Mouse (Mus musculus) layer of hippocampus, postnatal 14 days (tissue): ENCODE data around the gene Jmjd1c. TPM values are rescaled to one million over a fixed set of nuclear protein-coding genes. Genes with fewer than 3 reads are reported as not detected.

Experiments
- DNase-seq, 2 experiments: peaks; one replicate each; pipeline ENCODE4 v3.0.0; 2021 to 2022; ENCODE audit warnings: low spot score in 2 of 2, mixed read lengths in 1 of 2
- total RNA-seq, 2 experiments: library from RNA; stranded (reverse); gene quantifications; 2 replicates each; pipeline ENCODE4 v1.2.3; 2021

Gene Jmjd1c
- total RNA-seq, 2 experiments from 2014 or later, result 96.9 to 104 TPM

- DNase-seq, result no peak
Observed at GRCm38 (mm10) chr10:67071389-67071788, 24.5 kb upstream of the Jmjd1c start.

GRCm38 (mm10) chr10:67071884-67072283 is 24.0 kb upstream of the Jmjd1c start:
- no peak for DNase-seq

GRCm38 (mm10) chr10:67072600-67072999 is 23.3 kb upstream of the Jmjd1c start:
- DNase-seq, result no peak

GRCm38 (mm10) chr10:67073577-67073976 is 22.3 kb upstream of the Jmjd1c start:
- DNase-seq, result no peak

GRCm38 (mm10) chr10:67075931-67076878 is 19.7 kb upstream of the Jmjd1c start:
- DNase-seq, result peak in 1 of 2 experiments; percentile 72

- no peak for DNase-seq
Observed at GRCm38 (mm10) chr10:67079030-67079429, 16.9 kb upstream of the Jmjd1c start.

- no peak for DNase-seq
Observed at GRCm38 (mm10) chr10:67081206-67082007, 14.5 kb upstream of the Jmjd1c start.

GRCm38 (mm10) chr10:67082531-67082930 is 13.4 kb upstream of the Jmjd1c start:
- no peak for DNase-seq

- no peak for DNase-seq
Observed at GRCm38 (mm10) chr10:67083446-67084166, 12.3 kb upstream of the Jmjd1c start.

GRCm38 (mm10) chr10:67085124-67085523 is 10.8 kb upstream of the Jmjd1c start:
- DNase-seq, result no peak

- DNase-seq, result no peak
Observed at GRCm38 (mm10) chr10:67085916-67086315, 10.0 kb upstream of the Jmjd1c start.

- DNase-seq, result no peak
Observed at GRCm38 (mm10) chr10:67087447-67088226, 8.3 kb upstream of the Jmjd1c start.

- DNase-seq, result no peak
Observed at GRCm38 (mm10) chr10:67090611-67091010, 5.3 kb upstream of the Jmjd1c start.

GRCm38 (mm10) chr10:67094922-67095321 is 1.0 kb upstream of the Jmjd1c start:
- no peak for DNase-seq

- DNase-seq, result peak; percentile 53 to 73
Observed at GRCm38 (mm10) chr10:67096621-67097436, 904 bp downstream of the Jmjd1c start, which contains the start of gene Reep3. Gene Reep3 (minus strand): TSS chr10:67096945.

GRCm38 (mm10) chr10:67097437-67098150 is 1.7 kb downstream of the Jmjd1c start:
- DNase-seq, result no peak

- DNase-seq, result no peak
Observed at GRCm38 (mm10) chr10:67098408-67099050, 2.6 kb downstream of the Jmjd1c start.

GRCm38 (mm10) chr10:67099183-67099929 is 3.4 kb downstream of the Jmjd1c start:
- no peak for DNase-seq
